Mouse (Mus musculus) limb, embryonic 11.5 days (tissue): Measurements from ENCODE around the gene Esrrb. TPM values are rescaled to one million over a fixed set of nuclear protein-coding genes. Genes with fewer than 3 reads are reported as not detected.

Source experiments
- ATAC-seq: fragments of 200-750 bp; cut with Nextera tagmentation; 2 replicates; pipeline ENCODE4 v1.8.0; 2017; ENCODE audit warnings: low read depth; ENCODE audit not compliant: insufficient number of reproducible peaks, low FRiP score, low TSS enrichment
- DNase-seq: peaks from one replicate; pipeline ENCODE4 v3.0.0-alpha.2; 2015; ENCODE audit warnings: low spot score
- H3K27ac ChIP-seq: fragments of 300-500 bp; sonication (generic); replicated peaks from 2 replicates; pipeline ENCODE4 v1.5.1; 2014; ENCODE audit warnings: low read depth, mild to moderate bottlenecking, low read length
- H3K27me3 ChIP-seq: fragments of 300-500 bp; sonication (generic); 2 replicates; pipeline ENCODE4 v1.6.1; 2014; ENCODE audit warnings: mild to moderate bottlenecking, low read length, mixed read lengths; ENCODE audit not compliant: control insufficient read depth, insufficient read depth
- H3K36me3 ChIP-seq: fragments of 300-500 bp; sonication (generic); 2 replicates; pipeline ENCODE4 v1.6.1; 2014; ENCODE audit warnings: mild to moderate bottlenecking, low read length, moderate library complexity, mixed read lengths; ENCODE audit not compliant: control insufficient read depth, insufficient read depth
- H3K4me1 ChIP-seq: fragments of 300-500 bp; sonication (generic); 2 replicates; pipeline ENCODE4 v1.6.1; 2014; ENCODE audit warnings: low read length, mixed read lengths; ENCODE audit not compliant: control insufficient read depth, insufficient read depth
- H3K4me2 ChIP-seq: fragments of 300-500 bp; sonication (generic); 2 replicates; pipeline ENCODE4 v1.6.1; 2014; ENCODE audit warnings: low read depth, mild to moderate bottlenecking, moderate library complexity; ENCODE audit not compliant: severe bottlenecking
- H3K4me3 ChIP-seq: fragments of 300-500 bp; sonication (generic); 2 replicates; pipeline ENCODE4 v1.5.1; 2014; ENCODE audit warnings: low read depth, low read length
- H3K9ac ChIP-seq: fragments of 300-500 bp; sonication (generic); 2 replicates; pipeline ENCODE4 v1.6.1; 2014; ENCODE audit warnings: mild to moderate bottlenecking, low read length
- H3K9me3 ChIP-seq: fragments of 300-500 bp; sonication (generic); 2 replicates; pipeline ENCODE4 v1.6.1; 2016; ENCODE audit warnings: low read length; ENCODE audit not compliant: control insufficient read depth
- WGBS: fragments of 180-500 bp; shearing (Covaris S2); extraction: QIAGEN DNeasy Blood & Tissue Kit; methylation state at CpG from one replicate; pipeline ENCODE4 v1.1.7; 2014; 5-methylcytosine and 5-hydroxymethylcytosine counted together
- polyA plus RNA-seq: library from polyadenylated mRNA; unstranded; fragments of >200 nt; fragmentation: Nextera tagmentation; extraction: Ambion mirVana; gene quantifications from 2 replicates; pipeline ENCODE4 v1.2.1, GENCODE M21; 2014

The Esrrb gene
- polyA plus RNA-seq, 1 experiment from 2014 or later: 0.08 TPM

DNA sequence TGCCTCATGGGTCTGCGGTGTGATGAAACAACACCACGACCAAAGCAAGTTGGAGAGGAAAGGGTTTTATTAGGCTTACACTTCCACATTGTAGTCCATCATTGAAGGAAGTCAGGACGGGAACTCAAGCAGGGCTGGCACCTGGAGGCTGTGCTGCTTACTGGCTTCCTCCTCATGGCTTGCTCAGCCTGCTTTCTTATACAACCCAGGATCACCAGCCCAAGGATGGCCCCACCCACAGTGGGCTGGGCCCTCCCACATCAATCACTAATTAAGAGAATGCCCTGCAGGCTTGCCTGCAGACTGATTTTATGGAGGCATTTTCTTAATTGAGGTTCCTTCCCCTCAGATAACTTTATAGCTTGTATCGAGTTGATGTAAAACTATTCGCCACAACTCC is 129.1 kb downstream of the Esrrb start:
- Histone ChIP-seq H3K4me2 (no peak overlapping the region), H3K4me3 (no peak overlapping the region), H3K9ac (no peak overlapping the region), H3K9me3 (no peaks in the 10 kb centered on the region), H3K27ac (no peak overlapping the region), H3K4me1 (peaks cover 3% of the 10 kb centered on the region; the same call in 1 of the 2 replicates), H3K27me3 (no peaks in the 10 kb centered on the region), H3K36me3 (no peaks in the 10 kb centered on the region)
- WGBS: 52% methylated on average over 5 of the region's 5 CpGs
- ATAC-seq: no peak
- no peak for DNase-seq

DNA sequence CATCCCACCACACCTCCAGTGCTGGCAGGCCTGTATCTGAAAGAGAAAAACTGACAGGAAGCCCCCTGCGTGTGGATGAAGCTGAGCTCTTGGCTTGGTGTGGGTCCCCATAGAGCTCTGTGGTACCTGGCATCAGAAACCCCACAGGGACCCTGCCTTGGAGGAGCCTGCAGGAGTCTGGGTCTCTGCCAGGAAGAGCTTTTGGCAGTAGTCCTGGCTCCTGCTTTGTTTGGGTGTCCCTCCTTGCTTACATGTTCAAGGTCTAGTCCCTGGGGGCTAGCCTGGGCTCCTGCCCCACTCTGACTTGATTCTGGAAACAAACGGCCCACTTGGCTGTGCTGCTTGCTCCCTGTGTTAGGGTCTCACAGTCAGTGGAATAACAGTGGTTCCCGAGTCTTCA is 130.6 kb downstream of the Esrrb start:
- Histone ChIP-seq H3K9me3 (no peaks in the 10 kb centered on the region), H3K36me3 (no peaks in the 10 kb centered on the region), H3K27ac (no peak overlapping the region), H3K4me3 (no peak overlapping the region), H3K4me1 (peaks cover 3% of the 10 kb centered on the region; the same call in 1 of the 2 replicates), H3K27me3 (no peaks in the 10 kb centered on the region), H3K9ac (no peak overlapping the region), H3K4me2 (no peak overlapping the region)
- 80% methylated on average over 3 of the region's 3 CpGs for WGBS
- ATAC-seq (no peak), DNase-seq (no peak)

DNA sequence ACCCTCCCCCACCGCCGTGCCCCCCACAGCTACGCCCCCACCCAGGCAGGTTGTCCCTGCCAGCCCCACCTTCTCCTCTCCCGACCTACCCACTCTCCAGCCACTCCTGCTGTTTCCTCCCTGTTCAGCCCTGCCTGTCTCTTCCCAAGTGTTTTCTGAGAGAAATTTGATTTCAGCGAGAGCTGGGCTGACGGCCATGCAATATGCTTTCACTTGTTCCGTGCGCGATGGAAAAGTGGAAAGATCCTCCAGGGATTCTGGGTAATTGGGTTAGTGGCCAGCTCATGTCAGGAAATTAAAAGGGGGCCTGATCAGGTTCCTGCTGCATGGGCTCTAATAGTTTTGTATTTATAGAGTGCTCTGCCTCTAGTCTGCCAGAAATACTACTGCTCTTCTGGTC is 131.9 kb downstream of the Esrrb start:
- no peak overlapping the region for H3K4me3 ChIP-seq
- DNase-seq (peak; percentile 29), ATAC-seq (peak; percentile 39; the same call in 1 of the 2 replicates)
- H3K27ac ChIP-seq: no peak overlapping the region
- no peaks in the 10 kb centered on the region for H3K36me3 ChIP-seq
- no peak overlapping the region for H3K9ac ChIP-seq
- H3K4me1 ChIP-seq: peaks cover 3% of the 10 kb centered on the region; the same call in 1 of the 2 replicates
- H3K9me3 ChIP-seq: no peaks in the 10 kb centered on the region
- no peak overlapping the region for H3K4me2 ChIP-seq
- 37% methylated on average over 9 of the region's 9 CpGs for WGBS
- H3K27me3 ChIP-seq: no peaks in the 10 kb centered on the region

DNA sequence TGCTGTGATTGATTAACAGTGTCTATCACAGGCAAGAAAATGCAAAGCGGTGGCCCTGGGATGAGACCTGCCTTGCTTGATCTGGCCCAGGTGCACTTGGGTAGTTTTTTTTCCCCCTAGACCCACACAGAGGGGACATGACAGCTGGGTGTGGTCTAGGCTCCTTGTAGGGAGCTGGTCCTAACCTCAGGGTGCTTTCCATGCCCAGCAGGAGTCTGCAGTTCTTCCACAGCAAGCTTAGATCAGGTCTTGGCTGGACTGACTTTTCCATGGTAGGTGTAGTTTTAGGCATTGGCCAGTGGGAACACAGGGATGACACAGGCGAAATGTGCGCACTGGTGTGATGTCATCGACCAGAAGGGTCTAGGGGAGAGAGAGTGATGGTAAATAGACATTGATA is 136.2 kb downstream of the Esrrb start:
- Histone ChIP-seq H3K27ac (no peak overlapping the region), H3K4me3 (no peak overlapping the region), H3K9ac (no peak overlapping the region), H3K4me2 (no peak overlapping the region), H3K36me3 (no peaks in the 10 kb centered on the region), H3K27me3 (no peaks in the 10 kb centered on the region), H3K4me1 (peaks cover 3% of the 10 kb centered on the region; the same call in 1 of the 2 replicates), H3K9me3 (no peaks in the 10 kb centered on the region)
- DNase-seq (no peak), ATAC-seq (no peak)
- WGBS: 92% methylated on average over 4 of the region's 4 CpGs

DNA sequence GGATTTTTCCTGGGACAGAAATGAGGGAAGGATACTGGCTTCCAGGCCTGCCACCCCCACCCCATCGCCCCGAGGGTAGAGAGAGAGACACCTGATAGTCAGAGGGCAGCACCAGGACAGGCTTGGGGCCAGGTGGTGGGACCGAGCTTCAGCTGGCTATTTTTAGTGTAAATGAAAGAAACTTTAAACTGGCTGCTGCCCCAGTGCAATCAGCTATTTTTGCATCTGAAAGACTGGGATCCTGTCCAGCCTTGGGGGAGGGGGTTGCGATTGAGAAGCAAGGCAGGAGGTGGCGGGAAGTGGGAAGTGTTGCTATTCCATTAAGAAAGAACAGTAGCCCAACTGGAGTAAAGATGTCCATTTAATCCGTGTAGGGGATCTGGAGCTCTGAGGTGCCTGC is 137.8 kb downstream of the Esrrb start:
- 42% methylated on average over 6 of the region's 6 CpGs for WGBS
- ATAC-seq (no peak), DNase-seq (no peak)
- Histone ChIP-seq H3K27me3 (no peaks in the 10 kb centered on the region), H3K27ac (no peak overlapping the region), H3K4me3 (no peak overlapping the region), H3K9me3 (no peaks in the 10 kb centered on the region), H3K36me3 (no peaks in the 10 kb centered on the region), H3K4me1 (no peaks in the 10 kb centered on the region), H3K9ac (no peak overlapping the region), H3K4me2 (no peak overlapping the region)

DNA sequence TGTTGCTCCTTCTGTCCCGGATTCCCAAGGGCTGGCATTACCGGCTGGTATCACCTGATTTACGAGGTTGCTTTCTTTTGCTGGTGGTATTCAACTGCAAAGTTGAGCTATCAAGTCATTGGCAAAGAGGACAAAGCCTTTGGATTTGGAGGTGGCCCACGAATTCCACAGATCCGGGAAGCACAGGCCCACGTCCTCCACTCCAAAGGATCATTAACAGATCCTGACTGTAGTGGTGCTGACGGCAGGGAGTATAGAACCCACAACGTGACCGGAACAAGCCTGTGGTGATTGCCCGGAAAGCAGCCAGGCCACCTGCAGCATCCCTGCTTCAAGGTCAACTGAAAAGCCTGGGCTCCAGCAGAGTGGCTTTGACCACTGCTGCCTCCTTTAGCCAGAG is 140.8 kb downstream of the Esrrb start:
- no peak for ATAC-seq

DNA sequence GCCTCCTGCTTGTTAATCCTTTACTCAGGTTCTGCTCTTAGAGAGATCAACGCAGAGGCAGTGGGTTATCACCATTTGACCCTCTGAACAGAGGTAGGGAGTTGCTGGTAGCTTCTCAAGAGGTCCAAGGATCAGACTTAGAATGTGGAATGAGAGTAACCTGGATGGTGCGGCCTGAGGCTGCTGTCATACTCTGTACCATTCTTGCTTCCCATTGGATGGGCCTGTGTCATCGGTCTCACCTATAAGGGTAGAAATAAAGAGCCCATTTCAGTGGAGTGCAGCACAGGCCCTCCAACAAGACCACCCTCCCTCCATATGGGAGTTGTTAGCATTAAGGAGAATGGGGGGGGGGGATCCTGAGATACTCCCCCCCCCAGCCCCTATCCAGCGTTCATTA is 143.0 kb downstream of the Esrrb start:
- Histone ChIP-seq H3K27me3 (no peaks in the 10 kb centered on the region), H3K4me1 (no peaks in the 10 kb centered on the region), H3K9ac (no peak overlapping the region), H3K36me3 (no peaks in the 10 kb centered on the region), H3K27ac (no peak overlapping the region), H3K4me3 (no peak overlapping the region), H3K4me2 (no peak overlapping the region), H3K9me3 (no peaks in the 10 kb centered on the region)
- 71% methylated on average over 4 of the region's 4 CpGs for WGBS
- ATAC-seq: no peak
- no peak for DNase-seq

More for the DNA sequence above, 140.8 kb downstream of the Esrrb start:
- Histone ChIP-seq H3K27me3 (no peaks in the 10 kb centered on the region), H3K4me3 (no peak overlapping the region), H3K4me1 (no peaks in the 10 kb centered on the region), H3K4me2 (no peak overlapping the region), H3K36me3 (no peaks in the 10 kb centered on the region), H3K27ac (no peak overlapping the region), H3K9me3 (no peaks in the 10 kb centered on the region), H3K9ac (no peak overlapping the region)
- no peak for DNase-seq
- WGBS: 73% methylated on average over 10 of the region's 10 CpGs

DNA sequence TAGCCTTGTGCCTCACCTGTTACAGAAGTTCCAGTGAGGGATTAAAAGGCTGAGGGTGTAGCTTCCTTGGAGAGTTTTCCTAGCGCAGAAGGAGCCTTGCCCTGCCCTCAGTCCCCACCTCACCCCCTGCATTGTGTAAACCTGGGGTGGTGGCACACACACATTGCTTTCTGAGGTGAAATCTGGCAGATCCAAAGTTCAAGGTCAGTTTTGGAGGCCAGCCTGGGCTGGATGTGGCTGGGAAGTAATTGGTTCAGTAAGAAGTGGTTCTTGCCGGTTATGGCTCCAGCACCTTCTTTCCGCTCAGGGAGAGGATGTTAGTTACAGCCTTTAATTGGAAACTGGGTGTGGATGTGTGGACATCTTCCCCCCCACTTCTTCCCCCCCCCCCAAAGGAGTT is 143.4 kb downstream of the Esrrb start:
- H3K9me3 ChIP-seq: no peaks in the 10 kb centered on the region
- H3K36me3 ChIP-seq: no peaks in the 10 kb centered on the region
- no peak overlapping the region for H3K27ac ChIP-seq
- no peak for DNase-seq
- 67% methylated on average over 3 of the region's 3 CpGs for WGBS
- H3K4me3 ChIP-seq: no peak overlapping the region
- H3K27me3 ChIP-seq: no peaks in the 10 kb centered on the region
- peaks cover under 1% of the 10 kb centered on the region for H3K4me1 ChIP-seq
- ATAC-seq: no peak
- no peak overlapping the region for H3K9ac ChIP-seq
- H3K4me2 ChIP-seq: no peak overlapping the region

DNA sequence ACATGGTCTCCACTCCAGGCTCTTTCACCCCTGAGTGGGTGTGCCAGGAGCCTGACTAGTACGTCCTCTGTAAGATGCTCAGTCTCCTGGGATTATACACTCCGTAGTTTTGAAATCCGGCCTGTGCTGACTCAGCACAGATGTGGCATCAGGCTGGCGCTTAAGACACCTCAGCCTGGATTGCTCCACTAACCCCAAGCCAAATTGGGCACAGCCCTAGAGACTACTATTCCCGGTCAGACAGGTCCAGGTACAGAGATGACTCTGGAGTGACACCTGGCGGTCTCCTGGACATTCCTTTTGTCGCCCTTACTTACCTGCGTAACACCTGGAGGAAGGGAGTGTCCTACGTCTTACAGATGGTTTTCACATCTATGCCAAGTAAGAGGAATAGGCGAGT is 146.8 kb downstream of the Esrrb start:
- Histone ChIP-seq H3K4me1 (peaks cover 8% of the 10 kb centered on the region), H3K9ac (no peak overlapping the region), H3K4me2 (no peak overlapping the region), H3K36me3 (no peaks in the 10 kb centered on the region), H3K9me3 (no peaks in the 10 kb centered on the region), H3K27ac (no peak overlapping the region), H3K4me3 (no peak overlapping the region), H3K27me3 (no peaks in the 10 kb centered on the region)
- ATAC-seq: no peak
- 80% methylated on average over 10 of the region's 10 CpGs for WGBS
- DNase-seq: no peak
